Mouse (Mus musculus) heart, postnatal 0 days (tissue): ENCODE measurements around the gene Hoxa6. TPM values are rescaled to one million over a fixed set of nuclear protein-coding genes. Genes with fewer than 3 reads are reported as not detected.

ENCODE experiments used
- ATAC-seq: fragments of 200-750 bp; cut with Nextera tagmentation; 2 replicates; pipeline ENCODE4 v1.8.0; 2017; ENCODE audit warnings: low read depth, moderate number of reproducible peaks, moderate library complexity; ENCODE audit not compliant: insufficient read depth
- DNase-seq: peaks from one replicate; pipeline ENCODE4 v3.0.0-alpha.2; 2016; ENCODE audit warnings: low spot score
- H3K27ac ChIP-seq: fragments of 300-500 bp; sonication (generic); 2 replicates; pipeline ENCODE4 v1.5.1; 2014; ENCODE audit warnings: low read depth, mild to moderate bottlenecking
- H3K27me3 ChIP-seq: fragments of 300-500 bp; sonication (generic); 2 replicates; pipeline ENCODE4 v1.6.1; 2014; ENCODE audit warnings: low read length, mixed read lengths; ENCODE audit not compliant: control insufficient read depth, insufficient read depth
- H3K36me3 ChIP-seq: fragments of 300-500 bp; sonication (generic); replicated peaks from 2 replicates; pipeline ENCODE4 v1.6.1; 2014; ENCODE audit warnings: low read length, mixed read lengths; ENCODE audit not compliant: control insufficient read depth, insufficient read depth
- H3K4me1 ChIP-seq: fragments of 300-500 bp; sonication (generic); 2 replicates; pipeline ENCODE4 v1.6.1; 2014; ENCODE audit warnings: antibody characterized with exemption; ENCODE audit not compliant: control insufficient read depth, insufficient read depth
- H3K4me2 ChIP-seq: fragments of 300-500 bp; sonication (generic); 2 replicates; pipeline ENCODE4 v1.6.1; 2014; ENCODE audit warnings: low read depth, mild to moderate bottlenecking, low read length, moderate library complexity
- H3K4me3 ChIP-seq: fragments of 300-500 bp; sonication (generic); 2 replicates; pipeline ENCODE4 v1.5.1; 2014; ENCODE audit warnings: low read depth, low read length
- H3K9ac ChIP-seq: fragments of 300-500 bp; sonication (generic); replicated peaks from 2 replicates; pipeline ENCODE4 v1.6.1; 2014; ENCODE audit warnings: low read depth, low read length, mixed read lengths
- H3K9me3 ChIP-seq: fragments of 300-500 bp; sonication (generic); replicated peaks from 2 replicates; pipeline ENCODE4 v1.6.1; 2016; ENCODE audit warnings: low read length; ENCODE audit not compliant: control insufficient read depth
- CTCF ChIP-seq: IDR thresholded peaks from 2 replicates; pipeline ENCODE4 v1.5.1; 2016; ENCODE audit warnings: antibody characterized with exemption, control low read depth, low read depth
- EP300 ChIP-seq: IDR thresholded peaks from 2 replicates; pipeline ENCODE4 v1.6.1; 2016; ENCODE audit warnings: antibody characterized with exemption, low read depth
- whole genome bisulfite sequencing: fragments of 180-500 bp; shearing (Covaris S2); extraction: QIAGEN DNeasy Blood & Tissue Kit; methylation state at CpG from one replicate; pipeline ENCODE4 v1.1.7; 2014; 5-methylcytosine and 5-hydroxymethylcytosine counted together
- microRNA counts: library from miRNA; unstranded; fragments of <30 nt; microRNA quantifications from one replicate; lab custom pipeline; 2015
- microRNA-seq: library from miRNA; unstranded; fragments of <30 nt; microRNA quantifications from one replicate; pipeline ENCODE4, GENCODE M21; 2016
- polyA plus RNA-seq: library from polyadenylated mRNA; unstranded; fragments of >200 nt; fragmentation: Nextera tagmentation; extraction: Ambion mirVana; gene quantifications from 2 replicates; pipeline ENCODE4 v1.2.1, GENCODE M21; 2015
- total RNA-seq: library from RNA; depleted of rRNA; stranded (reverse); fragments of >200 nt; gene quantifications from 2 replicates; pipeline ENCODE4 v1.2.3, GENCODE M21; 2014; ENCODE audit warnings: low replicate concordance; rRNA removed

Gene Hoxa6
- total and polyA plus RNA-seq, 2 experiments from 2014 or later: not detected

DNA sequence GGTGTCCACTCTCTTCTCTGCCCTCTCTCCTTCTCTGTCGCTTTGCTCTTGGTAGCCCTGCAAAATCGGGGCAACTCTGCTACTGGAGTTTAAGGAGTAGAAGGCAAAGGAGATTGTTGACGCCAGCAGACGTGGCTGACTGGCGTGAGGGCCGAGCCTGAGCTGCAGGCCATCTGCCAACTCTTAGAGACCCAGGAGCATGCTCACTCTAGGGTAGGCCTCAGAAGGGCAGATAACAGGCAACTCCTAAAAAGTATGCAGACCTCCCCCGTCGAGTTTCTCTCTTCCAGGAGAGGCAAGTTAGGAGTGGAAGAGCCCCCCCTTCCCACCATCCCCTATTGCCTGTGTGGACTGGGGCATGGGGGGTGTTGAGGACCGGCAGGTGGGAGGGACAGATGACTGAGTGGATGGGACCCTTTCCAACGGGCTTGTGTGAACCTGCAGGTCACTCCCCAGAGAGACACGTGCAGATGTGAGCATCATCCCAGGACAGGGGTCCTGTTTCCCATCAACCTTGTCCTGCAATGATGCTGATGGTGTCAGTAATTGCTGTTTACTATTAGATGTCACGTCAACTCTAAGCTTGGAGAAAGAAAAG is 49.3 kb downstream of the Hoxa6 start:
- H3K36me3 ChIP-seq: no peaks in the 10 kb centered on the region
- DNase-seq (no peak), ATAC-seq (no peak)
- TF ChIP-seq CTCF: no peak
- no peak for TF ChIP-seq EP300
- WGBS: 5% methylated on average over 12 of the region's 12 CpGs
- H3K4me1 ChIP-seq: no peaks in the 10 kb centered on the region; the same call in 1 of the 2 replicates
- H3K27ac ChIP-seq: peak overlapping the region; percentile 69
- H3K9me3 ChIP-seq: no peaks in the 10 kb centered on the region
- peak overlapping the region; percentile 91 for H3K4me2 ChIP-seq
- H3K4me3 ChIP-seq: peak overlapping the region; percentile 65
- peaks cover 100% of the 10 kb centered on the region for H3K27me3 ChIP-seq
- peak overlapping the region; percentile 43; the same call in 1 of the 2 replicates for H3K9ac ChIP-seq

DNA sequence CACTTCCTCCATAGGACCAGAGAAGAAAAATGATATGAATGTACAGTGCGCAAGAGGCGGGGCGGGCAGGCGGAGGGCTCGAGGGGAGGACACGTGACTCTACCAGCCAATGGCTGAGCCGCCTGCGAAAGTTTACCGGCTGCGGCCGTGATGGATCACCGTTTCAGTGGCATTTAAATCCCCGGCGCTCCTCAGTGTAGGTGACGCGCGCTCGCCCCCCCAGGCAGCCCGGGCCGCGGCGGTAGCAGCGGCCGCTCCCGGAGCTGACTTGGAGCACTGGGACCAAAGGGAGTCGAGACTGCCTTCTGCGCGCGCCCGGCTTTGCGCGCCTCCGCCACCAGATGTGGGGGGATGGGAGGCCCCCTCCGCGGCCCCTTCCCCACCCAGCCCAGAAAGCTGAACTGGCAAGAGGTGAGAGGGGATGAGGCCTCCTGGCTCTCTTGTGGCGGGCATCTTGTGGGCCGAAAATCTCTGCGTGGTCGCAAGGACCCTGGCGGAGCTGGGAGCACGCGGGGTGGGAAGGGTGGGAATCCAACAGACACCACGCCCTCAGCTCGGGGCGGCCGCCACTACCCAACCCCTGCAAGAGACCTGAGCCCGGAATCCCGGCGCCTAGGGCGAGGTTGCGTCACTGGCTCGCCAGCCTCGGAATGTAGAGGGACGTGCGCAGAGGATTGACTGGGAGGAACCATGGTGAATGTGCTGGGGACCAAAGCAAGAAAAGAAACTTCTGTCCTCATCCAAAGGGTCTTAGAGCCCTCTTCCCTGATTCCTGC is 50.1 kb downstream of the Hoxa6 start, which contains the start of gene Hoxa1:
Hoxa1 (minus strand) TSS at position 42 of the 776 bp plus-strand sequence.
- TF ChIP-seq EP300 (no peak), CTCF (no peak)
- ATAC-seq: peak; percentile 75
- WGBS: under 1% methylated on average over 48 of the region's 55 CpGs
- peak within 1 kb of the TSS; percentile 65 for H3K4me3 ChIP-seq
- peak within 1 kb of the TSS; percentile 69 for H3K27ac ChIP-seq
- peak; percentile 54 for DNase-seq
- H3K27me3 ChIP-seq: peaks cover 100% of the 10 kb centered on the region
- no peaks in the 10 kb centered on the region for H3K9me3 ChIP-seq
- no peaks in the 10 kb centered on the region for H3K36me3 ChIP-seq
- peak within 1 kb of the TSS; percentile 91 for H3K4me2 ChIP-seq
- no peaks in the 10 kb centered on the region; the same call in 1 of the 2 replicates for H3K4me1 ChIP-seq
- H3K9ac ChIP-seq: peak within 1 kb of the TSS; percentile 43

DNA sequence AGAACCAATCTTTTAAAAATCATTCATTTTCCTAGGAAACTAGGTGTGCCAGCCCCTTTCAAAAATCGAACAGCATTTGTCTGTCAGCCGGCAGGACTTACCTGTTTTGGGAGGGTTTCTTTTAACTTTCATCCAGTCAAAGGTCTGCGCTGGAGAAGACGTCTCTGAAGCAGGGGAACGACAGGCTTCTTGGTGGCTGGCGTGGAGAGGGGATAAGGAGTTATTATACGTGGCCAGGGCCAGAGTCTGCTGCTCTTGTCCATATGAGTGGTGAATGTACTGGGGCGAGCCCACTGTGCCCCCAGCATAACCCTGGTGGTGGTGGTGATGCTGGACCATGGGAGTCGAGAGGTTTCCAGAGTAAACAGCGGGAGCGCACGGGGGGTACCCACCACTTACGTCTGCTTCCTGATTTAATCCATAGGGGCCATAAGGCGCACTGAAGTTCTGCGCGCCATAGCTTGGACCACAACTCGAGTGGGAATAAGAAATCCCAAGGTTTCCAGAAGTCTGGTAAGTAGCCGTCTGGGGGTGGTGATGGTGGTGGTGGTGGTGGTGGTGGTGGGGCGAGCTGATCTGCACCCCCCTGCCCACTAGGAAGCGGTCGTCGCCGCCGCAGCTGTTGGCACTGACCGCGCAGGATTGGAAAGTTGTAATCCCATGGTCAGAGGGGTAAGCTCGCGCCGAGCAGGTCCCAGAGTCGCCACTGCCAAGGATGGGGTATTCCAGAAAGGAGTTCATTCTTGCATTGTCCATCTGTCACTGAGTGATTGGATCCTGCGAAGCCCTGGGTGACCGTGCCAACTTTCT is 50.9 kb downstream of the Hoxa6 start:
- Histone ChIP-seq H3K4me3 (peak overlapping the region; percentile 65), H3K36me3 (no peaks in the 10 kb centered on the region), H3K27me3 (peaks cover 100% of the 10 kb centered on the region), H3K4me2 (peak overlapping the region; percentile 91), H3K27ac (no peak overlapping the region), H3K4me1 (no peaks in the 10 kb centered on the region; the same call in 1 of the 2 replicates), H3K9ac (no peak overlapping the region), H3K9me3 (no peaks in the 10 kb centered on the region)
- DNase-seq (no peak), ATAC-seq (no peak)
- no peak for TF ChIP-seq EP300
- no peak for TF ChIP-seq CTCF
- 2% methylated on average over 32 of the region's 32 CpGs for WGBS

DNA sequence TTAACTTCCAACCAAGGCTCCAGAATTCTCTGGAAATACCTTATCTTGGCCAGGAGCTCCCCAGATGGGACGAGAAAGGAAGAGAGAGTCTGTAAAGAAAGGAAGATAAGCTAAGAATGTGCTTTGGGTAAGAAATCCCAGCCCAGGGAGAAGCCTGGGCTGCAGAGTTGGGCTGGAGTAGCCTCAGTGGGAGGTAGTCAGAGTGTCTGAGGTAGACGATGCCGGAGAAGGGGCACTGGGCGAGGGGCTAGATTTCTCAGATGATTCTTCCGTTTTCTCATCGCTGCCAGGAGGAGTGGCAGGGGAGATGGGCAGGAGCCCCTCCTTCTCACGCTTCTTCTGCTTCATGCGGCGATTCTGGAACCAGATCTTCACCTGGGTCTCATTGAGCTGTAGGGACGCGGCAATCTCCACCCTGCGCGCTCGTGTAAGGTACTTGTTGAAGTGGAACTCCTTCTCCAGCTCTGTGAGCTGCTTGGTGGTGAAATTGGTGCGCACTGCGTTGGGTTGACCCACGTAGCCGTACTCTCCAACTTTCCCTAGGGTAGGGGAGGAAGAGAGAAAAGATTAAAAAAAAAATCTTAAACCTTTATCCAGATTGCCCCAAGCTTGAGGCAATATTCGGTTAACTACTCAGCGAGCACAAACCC is 51.8 kb downstream of the Hoxa6 start:
- no peak for ATAC-seq
- H3K27ac ChIP-seq: no peak overlapping the region
- no peak for DNase-seq
- H3K36me3 ChIP-seq: no peaks in the 10 kb centered on the region
- TF ChIP-seq EP300 (no peak), CTCF (no peak)
- 11% methylated on average over 20 of the region's 20 CpGs for WGBS
- peaks cover 100% of the 10 kb centered on the region for H3K27me3 ChIP-seq
- no peaks in the 10 kb centered on the region for H3K9me3 ChIP-seq
- no peaks in the 10 kb centered on the region; the same call in 1 of the 2 replicates for H3K4me1 ChIP-seq
- H3K9ac ChIP-seq: no peak overlapping the region
- no peak overlapping the region for H3K4me3 ChIP-seq
- H3K4me2 ChIP-seq: no peak overlapping the region

MicroRNAs within 50 kb of the gene (microRNA counts, 519-probe panel; counts per million panel counts)
- 2,717 counts per million, percentile 30 among the panel's probes with 10 or more counts for microRNA mmu-miR-196b (lab: Ali Mortazavi, UCI)

Small RNA genes within 50 kb of the gene (microRNA-seq; reads per million reads assigned to microRNA genes)
- 102 reads per million, percentile 57 among the genes with 10 or more reads in this experiment for gene Mir196b

Other genes starting within 250 kb of the Hoxa6 start
- 2.7 and 13.9 TPM in 2 replicates for gene Skap2, start 196.2 kb downstream of the Hoxa6 start, total RNA-seq
- gene Skap2, start 196.2 kb downstream of the Hoxa6 start, polyA plus RNA-seq: 9.2 and 10.7 TPM in 2 replicates
- 0.23 TPM in 1 of 2 replicates, not detected in the other for gene Hoxa1, start 50.4 kb downstream of the Hoxa6 start, total RNA-seq
- gene Hoxa1, start 50.4 kb downstream of the Hoxa6 start, polyA plus RNA-seq: 0.08 and 0.15 TPM in 2 replicates
- gene Hoxa2, start 43.9 kb downstream of the Hoxa6 start, total RNA-seq: not detected in 2 replicates
- gene Hoxa2, start 43.9 kb downstream of the Hoxa6 start, polyA plus RNA-seq: 0.42 and 0.69 TPM in 2 replicates
- gene 5730596B20Rik, start 31.2 kb downstream of the Hoxa6 start, total RNA-seq: 0.08 and 0.84 TPM in 2 replicates
- gene 5730596B20Rik, start 31.2 kb downstream of the Hoxa6 start, polyA plus RNA-seq: 0.03 and 0.12 TPM in 2 replicates
- 0.38 TPM in 1 of 2 replicates, not detected in the other for gene Hoxa4, start 17.0 kb downstream of the Hoxa6 start, total RNA-seq
- gene Hoxa4, start 17.0 kb downstream of the Hoxa6 start, polyA plus RNA-seq: 0.08 and 0.18 TPM in 2 replicates
- 3.5 TPM in 1 of 2 replicates, not detected in the other for gene Hoxa5, start 4.1 kb downstream of the Hoxa6 start, total RNA-seq
- 0.36 and 0.65 TPM in 2 replicates for gene Hoxa5, start 4.1 kb downstream of the Hoxa6 start, polyA plus RNA-seq
- 2.3 TPM in 1 of 2 replicates, not detected in the other for gene Hoxa3, start 4.6 kb upstream of the Hoxa6 start, total RNA-seq
- gene Hoxa3, start 4.6 kb upstream of the Hoxa6 start, polyA plus RNA-seq: 0.36 and 0.37 TPM in 2 replicates
- gene Gm28308, start 4.6 kb upstream of the Hoxa6 start, total RNA-seq: not detected in 2 replicates
- not detected in 2 replicates for gene Gm28308, start 4.6 kb upstream of the Hoxa6 start, polyA plus RNA-seq
- gene Hoxa7, start 13.1 kb upstream of the Hoxa6 start, total RNA-seq: not detected in 2 replicates
- 0.07 and 0.38 TPM in 2 replicates for gene Hoxa7, start 13.1 kb upstream of the Hoxa6 start, polyA plus RNA-seq
- 0.19 TPM in 1 of 2 replicates, not detected in the other for gene Hoxa9, start 22.4 kb upstream of the Hoxa6 start, total RNA-seq
- not detected in 2 replicates for gene Hoxa9, start 22.4 kb upstream of the Hoxa6 start, polyA plus RNA-seq
- 5.0 TPM in 1 of 2 replicates, not detected in the other for gene Hoxa10, start 32.1 kb upstream of the Hoxa6 start, total RNA-seq
- gene Hoxa10, start 32.1 kb upstream of the Hoxa6 start, polyA plus RNA-seq: not detected in 2 replicates
- 0.11 TPM in 1 of 2 replicates, not detected in the other for gene Hoxa11, start 37.1 kb upstream of the Hoxa6 start, total RNA-seq
- gene Hoxa11, start 37.1 kb upstream of the Hoxa6 start, polyA plus RNA-seq: not detected in 2 replicates
- gene Hoxa13, start 52.2 kb upstream of the Hoxa6 start, total RNA-seq: not detected in 2 replicates
- gene Hoxa13, start 52.2 kb upstream of the Hoxa6 start, polyA plus RNA-seq: not detected in 2 replicates
- gene Evx1, start 104.8 kb upstream of the Hoxa6 start, total RNA-seq: 0.15 TPM in 1 of 2 replicates, not detected in the other
- not detected in 2 replicates for gene Evx1, start 104.8 kb upstream of the Hoxa6 start, polyA plus RNA-seq